Mouse (Mus musculus) intestine, postnatal 0 days (tissue): Measurements from ENCODE around the gene Klc4. TPM values are rescaled to one million over a fixed set of nuclear protein-coding genes. Genes with fewer than 3 reads are reported as not detected.

Experiments
- ATAC-seq: fragments of 200-750 bp; cut with Nextera tagmentation; 2 replicates; pipeline ENCODE4 v1.8.0; 2017; ENCODE audit warnings: mild to moderate bottlenecking, moderate TSS enrichment, moderate library complexity
- H3K27ac ChIP-seq: fragments of 300-500 bp; sonication (generic); 2 replicates; pipeline ENCODE4 v1.5.1; 2014; ENCODE audit warnings: mild to moderate bottlenecking, low read depth, low read length, moderate library complexity
- H3K27me3 ChIP-seq: fragments of 300-500 bp; sonication (generic); replicated peaks from 2 replicates; pipeline ENCODE4 v1.6.1; 2014; ENCODE audit warnings: low read length, mixed read lengths; ENCODE audit not compliant: control insufficient read depth, insufficient read depth
- H3K36me3 ChIP-seq: fragments of 300-500 bp; sonication (generic); 2 replicates; pipeline ENCODE4 v1.6.1; 2014; ENCODE audit warnings: mild to moderate bottlenecking, moderate library complexity; ENCODE audit not compliant: control insufficient read depth, insufficient read depth
- H3K4me1 ChIP-seq: fragments of 300-500 bp; sonication (generic); replicated peaks from 2 replicates; pipeline ENCODE4 v1.6.1; 2014; ENCODE audit warnings: antibody characterized with exemption, low read length, mixed read lengths; ENCODE audit not compliant: control insufficient read depth, insufficient read depth
- H3K4me2 ChIP-seq: fragments of 300-500 bp; sonication (generic); replicated peaks from 2 replicates; pipeline ENCODE4 v1.6.1; 2014; ENCODE audit warnings: low read depth, mild to moderate bottlenecking, moderate library complexity
- H3K4me3 ChIP-seq: fragments of 300-500 bp; sonication (generic); 2 replicates; pipeline ENCODE4 v1.5.1; 2014; ENCODE audit warnings: low read depth, low read length
- H3K9ac ChIP-seq: fragments of 300-500 bp; sonication (generic); 2 replicates; pipeline ENCODE4 v1.6.1; 2014; ENCODE audit warnings: mild to moderate bottlenecking, low read depth, low read length
- H3K9me3 ChIP-seq: fragments of 300-500 bp; sonication (generic); 2 replicates; pipeline ENCODE4 v1.6.1; 2016; ENCODE audit warnings: mixed run types; ENCODE audit not compliant: control insufficient read depth
- CTCF ChIP-seq: sonication (generic); IDR thresholded peaks from 2 replicates; pipeline ENCODE4 v1.5.1; 2016; ENCODE audit warnings: low read depth, mild to moderate bottlenecking, control low read depth, antibody characterized with exemption, moderate library complexity
- WGBS: fragments of 180-500 bp; shearing (Covaris S2); extraction: QIAGEN DNeasy Blood & Tissue Kit; methylation state at CpG from one replicate; pipeline ENCODE4 v1.1.7; 2014; 5-methylcytosine and 5-hydroxymethylcytosine counted together
- polyA plus RNA-seq: library from polyadenylated mRNA; unstranded; fragments of >200 nt; fragmentation: Nextera tagmentation; extraction: Ambion mirVana; gene quantifications from 2 replicates; pipeline ENCODE4 v1.2.1, GENCODE M21; 2015

The Klc4 gene
- polyA plus RNA-seq, 1 experiment from 2014 or later, result 107 TPM

GRCm38 (mm10) chr17:46600569-46600968, 45.3 kb downstream of the Klc4 start:
- Histone ChIP-seq H3K27me3 (no peaks in the 10 kb centered on the region), H3K4me1 (no peaks in the 10 kb centered on the region), H3K4me3 (no peak overlapping the region), H3K27ac (no peak overlapping the region), H3K9ac (no peak overlapping the region), H3K4me2 (no peak overlapping the region), H3K9me3 (no peaks in the 10 kb centered on the region), H3K36me3 (no peaks in the 10 kb centered on the region)
- ATAC-seq, result no peak
- WGBS, result 90% methylated on average over 2 of the region's 2 CpGs
- TF ChIP-seq CTCF, result peak; percentile 59

GRCm38 (mm10) chr17:46598963-46599362, 46.9 kb downstream of the Klc4 start:
- TF ChIP-seq CTCF, result no peak
- no peak for ATAC-seq
- no peaks in the 10 kb centered on the region; the same call in 1 of the 2 replicates for H3K36me3 ChIP-seq
- H3K27ac ChIP-seq, result no peak overlapping the region
- H3K4me2 ChIP-seq, result no peak overlapping the region
- H3K9ac ChIP-seq, result no peak overlapping the region
- no peak overlapping the region for H3K4me3 ChIP-seq
- H3K9me3 ChIP-seq, result no peaks in the 10 kb centered on the region
- WGBS, result 80% methylated on average over 4 of the region's 4 CpGs
- H3K4me1 ChIP-seq, result no peaks in the 10 kb centered on the region
- H3K27me3 ChIP-seq, result no peaks in the 10 kb centered on the region

- H3K4me1 ChIP-seq, result no peaks in the 10 kb centered on the region; the same call in 1 of the 2 replicates
- no peaks in the 10 kb centered on the region for H3K27me3 ChIP-seq
- TF ChIP-seq CTCF, result no peak
- no peak overlapping the region for H3K27ac ChIP-seq
- WGBS, result 66% methylated on average over 11 of the region's 11 CpGs
- ATAC-seq, result no peak
- no peak overlapping the region for H3K4me3 ChIP-seq
- no peaks in the 10 kb centered on the region; the same call in 1 of the 2 replicates for H3K36me3 ChIP-seq
- no peaks in the 10 kb centered on the region for H3K9me3 ChIP-seq
- no peak overlapping the region for H3K4me2 ChIP-seq
- H3K9ac ChIP-seq, result no peak overlapping the region
Observed at GRCm38 (mm10) chr17:46597956-46598355, 47.9 kb downstream of the Klc4 start.

- TF ChIP-seq CTCF, result no peak
- no peaks in the 10 kb centered on the region for H3K27me3 ChIP-seq
- no peak for ATAC-seq
- H3K4me3 ChIP-seq, result no peak overlapping the region
- no peaks in the 10 kb centered on the region; the same call in 1 of the 2 replicates for H3K36me3 ChIP-seq
- no peaks in the 10 kb centered on the region for H3K9me3 ChIP-seq
- no peak overlapping the region for H3K4me2 ChIP-seq
- no peak overlapping the region for H3K9ac ChIP-seq
- H3K4me1 ChIP-seq, result no peaks in the 10 kb centered on the region; the same call in 1 of the 2 replicates
- WGBS, result 74% methylated on average over 6 of the region's 6 CpGs
- H3K27ac ChIP-seq, result no peak overlapping the region
Observed at GRCm38 (mm10) chr17:46595336-46595735, 50.5 kb downstream of the Klc4 start.

- Histone ChIP-seq H3K4me1 (no peaks in the 10 kb centered on the region; the same call in 1 of the 2 replicates), H3K27me3 (no peaks in the 10 kb centered on the region), H3K4me3 (no peak overlapping the region), H3K9ac (no peak overlapping the region), H3K4me2 (no peak overlapping the region), H3K36me3 (peaks cover 7% of the 10 kb centered on the region; the same call in 1 of the 2 replicates), H3K9me3 (no peaks in the 10 kb centered on the region), H3K27ac (no peak overlapping the region)
- ATAC-seq, result peak; percentile 20; the same call in 1 of the 2 replicates
- WGBS, result 61% methylated on average over 9 of the region's 9 CpGs
- TF ChIP-seq CTCF, result no peak
Observed at GRCm38 (mm10) chr17:46594606-46595005, 51.2 kb downstream of the Klc4 start.

GRCm38 (mm10) chr17:46593124-46593523, 52.7 kb downstream of the Klc4 start:
- H3K4me2 ChIP-seq, result no peak overlapping the region
- no peak overlapping the region for H3K27ac ChIP-seq
- no peaks in the 10 kb centered on the region for H3K9me3 ChIP-seq
- no peak for TF ChIP-seq CTCF
- no peak overlapping the region for H3K4me3 ChIP-seq
- H3K36me3 ChIP-seq, result peaks cover 13% of the 10 kb centered on the region
- H3K9ac ChIP-seq, result no peak overlapping the region
- ATAC-seq, result no peak
- H3K4me1 ChIP-seq, result no peaks in the 10 kb centered on the region; the same call in 1 of the 2 replicates
- WGBS, result 79% methylated on average over 4 of the region's 4 CpGs
- H3K27me3 ChIP-seq, result no peaks in the 10 kb centered on the region

GRCm38 (mm10) chr17:46591406-46591805, 54.4 kb downstream of the Klc4 start:
- H3K36me3 ChIP-seq, result peaks cover 20% of the 10 kb centered on the region
- H3K4me2 ChIP-seq, result no peak overlapping the region
- no peaks in the 10 kb centered on the region; the same call in 1 of the 2 replicates for H3K4me1 ChIP-seq
- no peak overlapping the region for H3K27ac ChIP-seq
- TF ChIP-seq CTCF, result no peak
- H3K4me3 ChIP-seq, result no peak overlapping the region
- ATAC-seq, result no peak
- 73% methylated on average over 19 of the region's 19 CpGs for WGBS
- H3K9ac ChIP-seq, result no peak overlapping the region
- H3K9me3 ChIP-seq, result no peaks in the 10 kb centered on the region
- H3K27me3 ChIP-seq, result no peaks in the 10 kb centered on the region
